Mouse (Mus musculus): ENCODE measurements around the gene Ywhag.

DNA sequence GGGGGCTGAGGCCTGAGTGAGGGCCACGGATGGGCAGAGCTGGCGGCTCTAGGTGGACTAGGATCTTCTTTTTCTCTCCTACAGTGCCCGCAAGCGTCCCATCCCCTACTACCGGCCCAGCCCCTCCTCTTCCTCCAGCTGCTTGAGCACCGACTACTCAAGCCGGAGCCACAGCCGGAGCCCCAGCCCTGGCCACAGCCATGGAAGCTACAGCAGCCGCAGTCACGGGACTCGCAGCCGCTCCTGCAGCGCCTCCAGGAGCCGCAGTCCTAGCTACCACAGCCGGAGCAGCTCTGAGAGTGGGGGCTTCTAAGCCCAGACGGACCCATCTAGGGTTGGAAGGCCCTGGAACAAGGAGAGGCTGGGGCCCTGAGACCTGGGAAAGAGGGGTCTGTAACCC, 61.4 kb downstream of the Ywhag start:
- TF ChIP-seq CTCF (IDR thresholded peaks at IDR 0.05; ENCODE audit: borderline replicate concordance, extremely low read depth, insufficient read depth, insufficient read length): no peak
- no peak for TF ChIP-seq POLR2A (IDR thresholded peaks at IDR 0.05; ENCODE audit: borderline replicate concordance, extremely low read depth, insufficient read depth, insufficient read length, poor library complexity, severe bottlenecking)

All from brain, embryonic 14.5 days (tissue).